Mouse (Mus musculus): Measurements from ENCODE around the gene Nudc. TPM values are rescaled to one million over a fixed set of nuclear protein-coding genes. Genes with fewer than 3 reads are reported as not detected.
A peak's percentile ranks its signal among the peaks of the same experiment; 100 is the strongest.

Gene Nudc
- total and polyA plus RNA-seq, 2 experiments from 2014 or later: 109 to 262 TPM

- Histone ChIP-seq H3K4me3 (ENCODE audit: low read depth, low read length) (peak overlapping the region; percentile 52), H3K9ac (replicated peaks; ENCODE audit: low read length, poor library complexity, severe bottlenecking) (peak overlapping the region; percentile 67), H3K4me1 (ENCODE audit: insufficient read depth, low read length) (0 out of 2 replicates have a peak, but pooled peaks cover 4% of the 10 kb centered on the region), H3K36me3 (ENCODE audit: insufficient read depth, low read length) (no peaks in the 10 kb centered on the region), H3K4me2 (ENCODE audit: low read depth, low read length, poor library complexity, severe bottlenecking) (peak overlapping the region; percentile 94), H3K9me3 (ENCODE audit: low read length) (no peaks in the 10 kb centered on the region), H3K27me3 (ENCODE audit: insufficient read depth, low read length) (peaks cover 45% of the 10 kb centered on the region), H3K27ac (ENCODE audit: low read depth, low read length) (no peak overlapping the region)
- TF ChIP-seq CTCF (IDR thresholded peaks at IDR 0.05): no peak
- DNase-seq (ENCODE audit: low spot score): no peak
- peak; percentile 61 for ATAC-seq (ENCODE audit: low FRiP score)
- under 1% methylated on average over 55 of the region's 70 CpGs for WGBS
These were observed 48.2 kb downstream of the Nudc start for GRCm38 (mm10) chr4:133497461-133498159.

- Histone ChIP-seq H3K27ac (ENCODE audit: low read depth, low read length) (no peak overlapping the region), H3K4me3 (ENCODE audit: low read depth, low read length) (peak overlapping the region; percentile 52), H3K9me3 (ENCODE audit: low read length) (no peaks in the 10 kb centered on the region), H3K4me2 (ENCODE audit: low read depth, low read length, poor library complexity, severe bottlenecking) (peak overlapping the region; percentile 94), H3K27me3 (ENCODE audit: insufficient read depth, low read length) (peaks cover 45% of the 10 kb centered on the region), H3K4me1 (ENCODE audit: insufficient read depth, low read length) (0 out of 2 replicates have a peak, but pooled peaks cover 4% of the 10 kb centered on the region), H3K36me3 (ENCODE audit: insufficient read depth, low read length) (no peaks in the 10 kb centered on the region), H3K9ac (replicated peaks; ENCODE audit: low read length, poor library complexity, severe bottlenecking) (no peak overlapping the region)
- DNase-seq (ENCODE audit: low spot score): no peak
- 26% methylated on average over 6 of the region's 6 CpGs for WGBS
- TF ChIP-seq CTCF (IDR thresholded peaks at IDR 0.05): no peak
- peak; percentile 28; the same call in 1 of the 2 replicates for ATAC-seq (ENCODE audit: low FRiP score)
These were observed 48.9 kb downstream of the Nudc start for GRCm38 (mm10) chr4:133496738-133497445.

GRCm38 (mm10) chr4:133495711-133496110, 50.1 kb downstream of the Nudc start:
- 25% methylated on average over 7 of the region's 7 CpGs for WGBS
- Histone ChIP-seq H3K9me3 (ENCODE audit: low read length) (no peaks in the 10 kb centered on the region), H3K4me2 (ENCODE audit: low read depth, low read length, poor library complexity, severe bottlenecking) (peak overlapping the region; percentile 94; the same call in 1 of the 2 replicates), H3K36me3 (ENCODE audit: insufficient read depth, low read length) (no peaks in the 10 kb centered on the region), H3K27ac (ENCODE audit: low read depth, low read length) (no peak overlapping the region), H3K9ac (replicated peaks; ENCODE audit: low read length, poor library complexity, severe bottlenecking) (no peak overlapping the region), H3K4me1 (ENCODE audit: insufficient read depth, low read length) (0 out of 2 replicates have a peak, but pooled peaks cover 4% of the 10 kb centered on the region), H3K27me3 (ENCODE audit: insufficient read depth, low read length) (peaks cover 38% of the 10 kb centered on the region), H3K4me3 (ENCODE audit: low read depth, low read length) (no peak overlapping the region)
- TF ChIP-seq CTCF (IDR thresholded peaks at IDR 0.05): peak; percentile 20; the same call in 1 of the 2 replicates
- DNase-seq (ENCODE audit: low spot score) (no peak), ATAC-seq (ENCODE audit: low FRiP score) (no peak)

- DNase-seq (ENCODE audit: low spot score) (no peak), ATAC-seq (ENCODE audit: low FRiP score) (no peak)
- Histone ChIP-seq H3K36me3 (ENCODE audit: insufficient read depth, low read length) (no peaks in the 10 kb centered on the region), H3K9ac (replicated peaks; ENCODE audit: low read length, poor library complexity, severe bottlenecking) (no peak overlapping the region), H3K4me1 (ENCODE audit: insufficient read depth, low read length) (0 out of 2 replicates have a peak, but pooled peaks cover 4% of the 10 kb centered on the region), H3K4me3 (ENCODE audit: low read depth, low read length) (no peak overlapping the region), H3K4me2 (ENCODE audit: low read depth, low read length, poor library complexity, severe bottlenecking) (no peak overlapping the region), H3K27me3 (ENCODE audit: insufficient read depth, low read length) (peaks cover 29% of the 10 kb centered on the region), H3K27ac (ENCODE audit: low read depth, low read length) (no peak overlapping the region), H3K9me3 (ENCODE audit: low read length) (no peaks in the 10 kb centered on the region)
- no peak for TF ChIP-seq CTCF (IDR thresholded peaks at IDR 0.05)
- WGBS: 68% methylated on average over 4 of the region's 4 CpGs
These were observed 50.9 kb downstream of the Nudc start for GRCm38 (mm10) chr4:133494867-133495266.

GRCm38 (mm10) chr4:133494432-133494831, 51.4 kb downstream of the Nudc start:
- peaks cover 25% of the 10 kb centered on the region for H3K27me3 ChIP-seq (ENCODE audit: insufficient read depth, low read length)
- H3K9me3 ChIP-seq (ENCODE audit: low read length): no peaks in the 10 kb centered on the region
- H3K4me3 ChIP-seq (ENCODE audit: low read depth, low read length): peak overlapping the region; percentile 25; the same call in 1 of the 2 replicates
- no peaks in the 10 kb centered on the region for H3K36me3 ChIP-seq (ENCODE audit: insufficient read depth, low read length)
- peak; percentile 88 for TF ChIP-seq CTCF (IDR thresholded peaks at IDR 0.05)
- peak overlapping the region; percentile 43 for H3K4me2 ChIP-seq (ENCODE audit: low read depth, low read length, poor library complexity, severe bottlenecking)
- 2% methylated on average over 12 of the region's 12 CpGs for WGBS
- peak overlapping the region; percentile 24; the same call in 1 of the 2 replicates for H3K9ac ChIP-seq (replicated peaks; ENCODE audit: low read length, poor library complexity, severe bottlenecking)
- ATAC-seq (ENCODE audit: low FRiP score) (no peak), DNase-seq (ENCODE audit: low spot score) (peak; percentile 77)
- H3K4me1 ChIP-seq (ENCODE audit: insufficient read depth, low read length): 0 out of 2 replicates have a peak, but pooled peaks cover 4% of the 10 kb centered on the region
- H3K27ac ChIP-seq (ENCODE audit: low read depth, low read length): no peak overlapping the region
